In the genomic region with DNA sequence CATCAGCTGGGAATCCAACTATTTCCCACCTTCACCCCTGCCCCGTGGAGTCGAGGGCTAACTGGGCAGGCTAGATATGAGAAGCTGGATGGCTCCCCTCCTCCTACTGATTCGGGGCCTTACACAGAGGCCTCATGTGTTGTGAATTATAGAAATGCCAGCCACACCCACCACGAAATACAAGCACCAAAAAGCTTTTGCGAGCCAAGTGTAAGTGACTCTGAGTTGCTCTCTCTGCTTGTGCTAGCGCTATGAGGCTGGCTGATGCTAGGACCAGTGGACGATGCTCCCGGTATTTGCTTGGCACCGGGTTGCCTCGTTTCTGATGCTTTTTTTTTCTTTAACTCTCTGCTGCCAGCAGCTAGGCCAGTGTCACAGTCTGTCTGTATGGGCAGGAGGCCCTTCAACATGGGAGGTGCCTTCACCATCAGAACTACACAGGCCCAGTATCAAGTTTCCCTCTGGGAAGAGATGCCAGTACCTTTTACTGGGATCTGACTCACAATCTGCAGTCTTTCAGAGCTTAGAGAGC, we compare ENCODE assay signal across 19 mouse cellular contexts.
A peak's percentile ranks its signal among the peaks of the same experiment; 100 is the strongest.
DNase-seq lines count a peak whose midpoint lies in the region; ATAC-seq and TF ChIP-seq lines count a peak whose summit lies in the region.
"Had no signal": no experiment of that assay in that cellular context is flagged by ENCODE, and none has a peak within 500 bp of the region (broad histone marks: within the 10 kb centered on the region; RNA-seq: fewer than 3 reads in every experiment).

No protein-coding gene starts in this region.

- TF ChIP-seq POLR2A in myocyte (IDR thresholded peaks at IDR 0.05; ENCODE audit: insufficient read length, low read depth): no peak

- intact Hi-C loops in gastrocnemius, adult 2 months (cut with DNase I): loop anchor here (5.0 kb wide), 1 partner anchor 110 kb away; no protein-coding TSS in a partner anchor

- no peak overlapping the region for H3ac ChIP-seq in myocyte (ENCODE audit: control insufficient read depth, insufficient read length)

- 42% methylated on average over 10 of the region's 10 CpGs for WGBS in embryonic facial prominence, embryonic 12.5 days
- 83% methylated on average over 10 of the region's 10 CpGs for WGBS in hindbrain, embryonic 14.5 days

- H3K4me1 ChIP-seq in embryonic facial prominence, embryonic 12.5 days: peaks cover 37% of the 10 kb centered on the region
- peaks cover 23% of the 10 kb centered on the region for H3K4me1 ChIP-seq in hindbrain, embryonic 14.5 days (replicated peaks; ENCODE audit: control insufficient read depth, insufficient read depth, low read length)

- no peak overlapping the region for H3K4me3 ChIP-seq in gastrocnemius, adult 2 months
- H3K4me3 ChIP-seq in embryonic facial prominence, embryonic 12.5 days: no peak overlapping the region
- H3K4me3 ChIP-seq in myocyte: no peak overlapping the region
- H3K4me3 ChIP-seq in hindbrain, embryonic 14.5 days (replicated peaks; ENCODE audit: low read length): no peak overlapping the region
- H3K4me3 ChIP-seq: heart, embryonic 13.5 days had no signal

- no peak overlapping the region for H3K9ac ChIP-seq in embryonic facial prominence, embryonic 12.5 days
- H3K9ac ChIP-seq in hindbrain, embryonic 14.5 days: no peak overlapping the region
- H3K9ac ChIP-seq: heart, embryonic 13.5 days had no signal

- H3K4me2 ChIP-seq in embryonic facial prominence, embryonic 12.5 days (replicated peaks): no peak overlapping the region
- H3K4me2 ChIP-seq in myocyte (ENCODE audit: low read depth): peak overlapping the region; percentile 59
- no peak overlapping the region for H3K4me2 ChIP-seq in hindbrain, embryonic 14.5 days (replicated peaks)
- H3K4me2 ChIP-seq: heart, embryonic 13.5 days; midbrain, embryonic 11.5 days had no signal

- H3K9me3 ChIP-seq in embryonic facial prominence, embryonic 12.5 days: no peaks in the 10 kb centered on the region
- no peaks in the 10 kb centered on the region for H3K9me3 ChIP-seq in hindbrain, embryonic 14.5 days (ENCODE audit: control insufficient read depth, low read length)
- H3K9me3 ChIP-seq: heart, embryonic 13.5 days had no signal

- no peak; the same call in 1 of the 2 replicates for ATAC-seq in embryonic facial prominence, embryonic 12.5 days (ENCODE audit: insufficient number of reproducible peaks, insufficient read depth, low FRiP score, low TSS enrichment)
- ATAC-seq in hindbrain, embryonic 14.5 days (ENCODE audit: low FRiP score): no peak

- DNase-seq in gastrocnemius, adult 2 months: no peak
- DNase-seq in gastrocnemius, postnatal 4 days (ENCODE audit: low spot score in 2 of 2): no peak
- peak; percentile 83 for DNase-seq in 3T3-L1 (ENCODE audit: low read depth, low spot score)
- DNase-seq in ovary, postnatal 10 days (ENCODE audit: low spot score): no peak
- no peak for DNase-seq in hindbrain, embryonic 14.5 days (ENCODE audit: low spot score)
- DNase-seq: adrenal gland, adult 2 months; B cell, adult 2 months; cerebellum, postnatal 14 days; embryo, embryonic 11 days; heart, postnatal 4 days; kidney, adult 8-10 months; kidney, postnatal 36 days; layer of hippocampus, adult 9-11 months; lung, adult 18-20 months had no signal

- peak overlapping the region; percentile 53 for H3K27ac ChIP-seq in gastrocnemius, adult 2 months
- peak overlapping the region; percentile 43; the same call in 1 of the 2 replicates for H3K27ac ChIP-seq in embryonic facial prominence, embryonic 12.5 days
- H3K27ac ChIP-seq in hindbrain, embryonic 14.5 days: no peak overlapping the region
- H3K27ac ChIP-seq: heart, embryonic 13.5 days; macrophage had no signal

- no peaks in the 10 kb centered on the region for H3K36me3 ChIP-seq in embryonic facial prominence, embryonic 12.5 days
- H3K36me3 ChIP-seq in myocyte (ENCODE audit: control insufficient read depth, insufficient read depth): no peaks in the 10 kb centered on the region
- H3K36me3 ChIP-seq in hindbrain, embryonic 14.5 days (replicated peaks; ENCODE audit: control insufficient read depth, insufficient read depth): no peaks in the 10 kb centered on the region
- H3K36me3 ChIP-seq: heart, embryonic 13.5 days had no signal

- no peaks in the 10 kb centered on the region for H3K27me3 ChIP-seq in embryonic facial prominence, embryonic 12.5 days
- no peaks in the 10 kb centered on the region for H3K27me3 ChIP-seq in myocyte (ENCODE audit: control insufficient read depth, insufficient read depth, insufficient read length)
- no peaks in the 10 kb centered on the region for H3K27me3 ChIP-seq in hindbrain, embryonic 14.5 days (ENCODE audit: control insufficient read depth, insufficient read depth, low read length)

- no peaks in the 10 kb centered on the region for H3K79me2 ChIP-seq in myocyte (ENCODE audit: control insufficient read depth, insufficient read depth)

- TF ChIP-seq CTCF in gastrocnemius, adult 2 months (IDR thresholded peaks at IDR 0.05): no peak

TF ChIP-seq in myocyte, 11 proteins besides CTCF, POLR2A, EP300 and RAD21:
- TF ChIP-seq MAX (IDR thresholded peaks at IDR 0.05; ENCODE audit: low read depth) (no peak), POLR2AphosphoS2 (IDR thresholded peaks at IDR 0.05; ENCODE audit: insufficient read length, low read depth) (no peak)
